Mouse (Mus musculus) bone marrow, adult 2 months (tissue): ENCODE results near the gene Slc22a13.

ENCODE experiments used
- CTCF ChIP-seq: fragments of 200-500 bp; IDR thresholded peaks from 2 replicates; pipeline ENCODE4 v1.5.1; 2011; ENCODE audit warnings: low read length, control low read depth; ENCODE audit not compliant: control insufficient read depth, insufficient read depth
- POLR2A ChIP-seq: fragments of 200-500 bp; IDR thresholded peaks from 2 replicates; pipeline ENCODE4 v1.6.1; 2011; ENCODE audit warnings: low read depth, mild to moderate bottlenecking, control low read depth, low read length, borderline replicate concordance; ENCODE audit not compliant: control insufficient read depth

GRCm38 (mm10) chr9:119243981-119244380 is 35.1 kb upstream of the Slc22a13 start:
- TF ChIP-seq CTCF (no peak), POLR2A (no peak)
